Mouse (Mus musculus): ENCODE results near the gene Hivep2. TPM values are rescaled to one million over a fixed set of nuclear protein-coding genes. Genes with fewer than 3 reads are reported as not detected.

Hivep2 gene
- polyA plus RNA-seq, 1 experiment from 2014 or later = 3.8 TPM

DNA sequence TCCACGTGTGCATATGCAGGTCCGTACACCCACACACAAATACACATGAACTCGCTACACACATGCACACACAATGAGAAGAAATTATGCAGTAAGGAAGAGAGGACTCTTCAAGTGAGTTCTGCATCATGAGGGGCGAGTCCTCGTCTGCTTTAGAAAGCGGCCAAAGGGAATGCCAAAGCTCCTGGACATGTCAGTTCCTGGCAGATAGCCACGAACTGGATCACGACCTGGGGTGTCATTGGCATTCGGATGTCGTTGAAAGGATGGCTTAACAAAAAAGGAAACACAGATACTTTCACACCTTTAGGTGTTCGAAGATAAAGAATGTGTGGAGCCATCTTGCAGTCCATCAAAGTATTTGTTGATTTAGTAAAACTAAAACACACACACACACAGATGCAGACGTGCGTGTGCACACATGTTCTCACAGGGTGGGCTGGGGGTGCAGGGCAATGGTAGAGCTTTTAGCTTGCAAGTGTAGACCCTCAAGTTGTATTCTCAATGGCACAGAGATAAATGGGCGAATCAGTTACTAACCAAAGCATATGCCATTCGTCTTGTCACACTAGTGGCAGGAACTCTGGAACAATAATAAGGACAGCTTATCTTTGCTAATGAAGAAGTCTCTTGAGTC, 99.0 kb downstream of the Hivep2 start:
- H3K9me3 ChIP-seq = no peaks in the 10 kb centered on the region
- no peak overlapping the region for H3K27ac ChIP-seq (replicated peaks)
- ATAC-seq (ENCODE audit: extremely low read depth, insufficient number of reproducible peaks, low FRiP score, low TSS enrichment) = no peak
- 40% methylated on average over 15 of the region's 15 CpGs for WGBS
- H3K4me1 ChIP-seq = peaks cover 27% of the 10 kb centered on the region
- H3K4me2 ChIP-seq = peak overlapping the region; percentile 21; the same call in 1 of the 2 replicates
- no peak overlapping the region for H3K4me3 ChIP-seq
- no peak overlapping the region for H3K9ac ChIP-seq
- H3K27me3 ChIP-seq (replicated peaks) = no peaks in the 10 kb centered on the region
- peaks cover 3% of the 10 kb centered on the region; the same call in 1 of the 2 replicates for H3K36me3 ChIP-seq

DNA sequence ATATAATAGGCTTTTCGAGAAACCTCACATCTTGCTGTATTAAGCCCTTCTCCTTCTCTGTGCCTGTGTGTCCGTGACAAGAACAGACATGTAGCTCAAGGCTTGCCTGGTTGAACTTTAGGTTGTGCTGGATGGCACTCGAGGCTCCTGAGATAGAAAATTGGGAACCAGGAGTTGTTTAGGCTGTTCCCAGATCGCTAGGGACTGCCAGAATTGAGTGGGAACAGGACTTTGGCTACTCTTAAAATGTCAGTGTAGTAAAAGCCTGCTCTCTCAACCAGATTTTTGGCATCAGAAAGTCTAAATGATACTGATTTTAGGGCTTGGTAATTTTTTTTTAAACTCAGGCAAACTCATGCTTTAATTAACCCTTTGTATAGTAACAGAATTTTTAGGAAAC, 101.9 kb downstream of the Hivep2 start:
- Histone ChIP-seq H3K27ac (replicated peaks) (no peak overlapping the region), H3K27me3 (replicated peaks) (no peaks in the 10 kb centered on the region), H3K4me3 (no peak overlapping the region), H3K36me3 (peaks cover 3% of the 10 kb centered on the region; the same call in 1 of the 2 replicates), H3K4me2 (no peak overlapping the region), H3K4me1 (peaks cover 39% of the 10 kb centered on the region), H3K9ac (no peak overlapping the region), H3K9me3 (no peaks in the 10 kb centered on the region)
- WGBS = 78% methylated on average over 4 of the region's 4 CpGs
- no peak for ATAC-seq (ENCODE audit: extremely low read depth, insufficient number of reproducible peaks, low FRiP score, low TSS enrichment)

DNA sequence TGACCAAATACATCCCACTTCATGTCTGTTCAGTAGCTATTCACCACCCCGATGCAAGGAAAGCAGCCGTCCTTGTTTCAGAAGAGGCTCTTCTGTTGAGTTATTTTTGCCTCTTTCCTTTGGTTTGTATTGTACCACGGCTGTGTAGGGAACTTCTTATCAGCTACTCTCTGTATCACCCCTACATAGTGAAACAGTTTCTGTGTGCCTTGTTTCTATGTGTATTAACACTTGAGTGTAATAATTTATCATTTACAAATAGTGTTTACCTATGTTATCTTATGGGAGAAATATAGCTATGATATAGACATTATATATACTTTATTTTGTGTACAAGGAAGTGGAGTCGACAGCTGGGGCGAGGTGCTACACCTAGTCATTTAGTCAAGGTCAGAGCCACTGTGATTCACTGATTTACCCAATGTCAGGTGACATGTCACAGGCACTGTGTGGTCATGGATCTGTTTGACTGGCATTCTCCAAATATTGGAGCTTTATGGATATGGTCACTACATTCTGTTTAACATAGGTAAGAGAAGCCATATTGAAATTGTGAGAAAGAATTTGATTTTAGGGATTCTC, 104.7 kb downstream of the Hivep2 start:
- H3K4me1 ChIP-seq = peaks cover 46% of the 10 kb centered on the region
- 43% methylated on average over 5 of the region's 5 CpGs for WGBS
- H3K4me2 ChIP-seq = peak overlapping the region; percentile 36
- peak overlapping the region; percentile 53 for H3K27ac ChIP-seq (replicated peaks)
- no peaks in the 10 kb centered on the region for H3K9me3 ChIP-seq
- no peak for ATAC-seq (ENCODE audit: extremely low read depth, insufficient number of reproducible peaks, low FRiP score, low TSS enrichment)
- no peak overlapping the region for H3K9ac ChIP-seq
- H3K27me3 ChIP-seq (replicated peaks) = no peaks in the 10 kb centered on the region
- H3K4me3 ChIP-seq = no peak overlapping the region
- peaks cover 3% of the 10 kb centered on the region; the same call in 1 of the 2 replicates for H3K36me3 ChIP-seq

DNA sequence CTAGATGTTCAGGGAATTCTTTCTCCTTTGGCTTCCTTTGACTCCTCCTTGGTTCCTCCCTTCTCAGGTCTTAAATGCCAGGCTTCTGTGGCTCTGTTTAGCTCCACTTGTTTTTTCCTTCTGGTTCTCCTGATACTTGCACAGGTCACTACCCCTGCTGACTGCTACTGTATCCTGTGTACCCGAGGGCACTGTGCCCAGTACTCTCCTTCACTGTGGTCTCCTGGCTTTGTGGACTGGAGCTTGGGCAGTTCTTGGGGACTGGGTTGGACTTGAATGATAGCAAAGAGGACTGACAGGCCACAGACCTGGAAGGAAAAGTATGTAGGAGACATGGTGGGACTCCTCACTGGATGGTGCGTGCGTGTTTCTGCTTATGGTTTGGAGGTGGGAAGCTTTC, 106.6 kb downstream of the Hivep2 start:
- no peaks in the 10 kb centered on the region for H3K27me3 ChIP-seq (replicated peaks)
- no peak overlapping the region for H3K4me2 ChIP-seq
- H3K4me1 ChIP-seq = peaks cover 43% of the 10 kb centered on the region
- H3K4me3 ChIP-seq = no peak overlapping the region
- 87% methylated on average over 3 of the region's 3 CpGs for WGBS
- H3K36me3 ChIP-seq = no peaks in the 10 kb centered on the region
- H3K9me3 ChIP-seq = no peaks in the 10 kb centered on the region
- ATAC-seq (ENCODE audit: extremely low read depth, insufficient number of reproducible peaks, low FRiP score, low TSS enrichment) = no peak
- H3K27ac ChIP-seq (replicated peaks) = no peak overlapping the region
- H3K9ac ChIP-seq = no peak overlapping the region

DNA sequence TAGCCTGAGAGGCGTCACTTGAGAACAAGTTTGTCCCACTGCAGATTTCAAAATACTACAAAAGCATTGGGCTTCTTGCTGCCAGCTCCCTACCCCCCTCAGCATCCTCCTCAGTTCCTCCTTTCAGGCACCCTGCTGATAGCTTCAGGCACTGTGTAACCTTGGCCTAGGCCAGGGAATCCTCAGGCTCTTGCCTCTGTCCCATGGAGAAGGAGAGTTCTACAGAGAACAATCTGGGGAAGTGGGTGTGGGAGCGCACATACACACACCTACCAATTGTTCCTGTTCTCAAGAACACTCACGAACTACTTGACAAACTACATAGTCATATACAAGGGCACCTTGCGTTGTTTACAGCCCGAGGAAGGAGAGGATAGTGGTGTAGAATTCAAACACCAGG, 109.9 kb downstream of the Hivep2 start:
- Histone ChIP-seq H3K27me3 (replicated peaks) (no peaks in the 10 kb centered on the region), H3K27ac (replicated peaks) (no peak overlapping the region), H3K36me3 (no peaks in the 10 kb centered on the region), H3K9me3 (no peaks in the 10 kb centered on the region), H3K9ac (no peak overlapping the region), H3K4me3 (no peak overlapping the region), H3K4me1 (peaks cover 34% of the 10 kb centered on the region), H3K4me2 (no peak overlapping the region)
- WGBS = 81% methylated on average over 5 of the region's 5 CpGs
- ATAC-seq (ENCODE audit: extremely low read depth, insufficient number of reproducible peaks, low FRiP score, low TSS enrichment) = no peak

DNA sequence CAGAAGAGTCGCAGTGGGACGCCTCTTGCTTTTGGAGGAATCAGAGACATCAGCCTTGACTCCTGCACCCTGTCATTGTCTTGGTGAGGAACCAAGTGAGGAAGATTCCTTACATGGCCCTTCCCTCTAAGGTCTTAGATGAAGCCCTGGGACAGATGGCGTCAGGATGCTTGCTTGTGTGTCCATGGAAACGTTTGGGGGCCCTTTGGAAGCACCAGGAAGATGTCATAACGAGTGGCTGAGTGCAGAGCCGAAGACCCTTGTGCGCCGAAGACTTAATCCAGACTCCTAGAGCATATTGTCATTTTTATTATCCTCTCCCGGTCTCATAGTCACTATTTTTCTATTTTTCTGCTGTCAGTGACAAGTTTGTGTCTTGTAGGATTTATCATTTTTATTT, 111.0 kb downstream of the Hivep2 start:
- H3K4me3 ChIP-seq = no peak overlapping the region
- no peak overlapping the region for H3K4me2 ChIP-seq
- 81% methylated on average over 9 of the region's 9 CpGs for WGBS
- H3K36me3 ChIP-seq = no peaks in the 10 kb centered on the region
- no peak overlapping the region for H3K27ac ChIP-seq (replicated peaks)
- H3K4me1 ChIP-seq = peaks cover 30% of the 10 kb centered on the region
- no peaks in the 10 kb centered on the region for H3K9me3 ChIP-seq
- no peak overlapping the region for H3K9ac ChIP-seq
- H3K27me3 ChIP-seq (replicated peaks) = no peaks in the 10 kb centered on the region
- no peak for ATAC-seq (ENCODE audit: extremely low read depth, insufficient number of reproducible peaks, low FRiP score, low TSS enrichment)

DNA sequence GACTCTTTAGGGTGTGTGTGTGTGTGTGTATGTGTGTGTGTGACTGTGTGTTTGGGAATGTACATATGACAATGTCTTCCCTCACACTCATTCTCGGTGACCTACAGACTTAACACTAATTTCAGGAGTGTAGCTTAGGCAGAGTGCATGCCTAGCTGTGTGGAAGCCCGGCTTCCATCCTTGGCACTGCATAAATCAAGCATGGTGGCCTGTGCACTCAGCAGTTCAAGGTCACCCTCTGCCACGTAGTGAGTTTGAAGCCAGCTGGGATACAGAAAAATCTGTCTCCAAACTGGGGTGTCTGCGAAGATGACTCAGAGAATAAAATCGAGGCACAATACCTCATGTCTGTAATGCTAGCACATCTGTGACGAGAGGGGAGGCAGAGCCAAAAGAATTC, 115.0 kb downstream of the Hivep2 start:
- H3K4me3 ChIP-seq = no peak overlapping the region
- WGBS = 78% methylated on average over 6 of the region's 6 CpGs
- no peak overlapping the region for H3K27ac ChIP-seq (replicated peaks)
- H3K27me3 ChIP-seq (replicated peaks) = no peaks in the 10 kb centered on the region
- H3K9ac ChIP-seq = no peak overlapping the region
- H3K36me3 ChIP-seq = no peaks in the 10 kb centered on the region
- H3K4me2 ChIP-seq = no peak overlapping the region
- H3K9me3 ChIP-seq = no peaks in the 10 kb centered on the region
- H3K4me1 ChIP-seq = peaks cover 14% of the 10 kb centered on the region
- no peak for ATAC-seq (ENCODE audit: extremely low read depth, insufficient number of reproducible peaks, low FRiP score, low TSS enrichment)

DNA sequence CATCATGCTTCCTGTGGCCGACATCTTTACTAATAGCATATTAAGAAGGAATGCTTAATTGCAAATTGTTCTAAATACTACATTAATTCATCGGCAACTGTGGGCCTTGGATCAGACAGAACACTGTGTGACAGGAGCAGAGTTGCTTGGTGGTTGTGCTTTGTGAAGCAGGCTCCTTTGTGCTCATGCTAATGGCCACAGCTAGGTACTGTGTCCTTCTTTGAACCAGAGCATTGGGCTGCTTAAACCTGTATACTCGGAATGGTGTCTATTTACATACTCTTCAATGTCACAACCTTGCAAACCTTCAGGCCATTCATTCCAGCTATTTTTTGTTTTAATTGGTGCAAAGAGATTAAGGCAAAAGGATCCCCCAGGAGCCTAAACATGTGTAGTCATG, 115.9 kb downstream of the Hivep2 start:
- no peak overlapping the region for H3K4me3 ChIP-seq
- peaks cover 23% of the 10 kb centered on the region for H3K4me1 ChIP-seq
- WGBS = 78% methylated on average over 3 of the region's 3 CpGs
- H3K9ac ChIP-seq = no peak overlapping the region
- no peak overlapping the region for H3K27ac ChIP-seq (replicated peaks)
- H3K4me2 ChIP-seq = no peak overlapping the region
- no peaks in the 10 kb centered on the region for H3K9me3 ChIP-seq
- no peaks in the 10 kb centered on the region for H3K36me3 ChIP-seq
- no peaks in the 10 kb centered on the region for H3K27me3 ChIP-seq (replicated peaks)
- ATAC-seq (ENCODE audit: extremely low read depth, insufficient number of reproducible peaks, low FRiP score, low TSS enrichment) = no peak

DNA sequence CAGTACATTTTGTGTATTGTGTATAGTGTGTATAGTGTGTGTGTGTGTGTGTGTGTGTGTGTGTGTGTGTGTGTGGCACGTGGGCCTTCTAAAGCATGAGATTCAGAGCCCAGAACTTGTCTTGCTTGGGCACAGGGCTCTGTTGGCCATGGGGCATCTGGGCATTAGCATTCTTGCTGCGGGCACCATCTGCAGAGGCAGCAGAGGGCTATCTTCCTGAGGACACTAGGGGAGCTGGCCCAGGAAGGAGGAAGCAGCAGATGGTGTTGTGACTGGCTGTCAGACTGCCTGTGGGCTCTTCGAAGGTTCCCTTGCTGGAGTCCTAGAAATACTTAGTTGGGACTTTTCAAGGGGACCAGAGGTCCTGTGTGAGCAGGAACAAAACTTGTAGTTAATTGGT, 116.4 kb downstream of the Hivep2 start:
- WGBS = 71% methylated on average over 3 of the region's 3 CpGs
- ATAC-seq (ENCODE audit: extremely low read depth, insufficient number of reproducible peaks, low FRiP score, low TSS enrichment) = no peak
- Histone ChIP-seq H3K4me1 (peaks cover 25% of the 10 kb centered on the region), H3K9me3 (no peaks in the 10 kb centered on the region), H3K27ac (replicated peaks) (no peak overlapping the region), H3K4me2 (no peak overlapping the region), H3K27me3 (replicated peaks) (no peaks in the 10 kb centered on the region), H3K36me3 (no peaks in the 10 kb centered on the region), H3K9ac (no peak overlapping the region), H3K4me3 (no peak overlapping the region)

DNA sequence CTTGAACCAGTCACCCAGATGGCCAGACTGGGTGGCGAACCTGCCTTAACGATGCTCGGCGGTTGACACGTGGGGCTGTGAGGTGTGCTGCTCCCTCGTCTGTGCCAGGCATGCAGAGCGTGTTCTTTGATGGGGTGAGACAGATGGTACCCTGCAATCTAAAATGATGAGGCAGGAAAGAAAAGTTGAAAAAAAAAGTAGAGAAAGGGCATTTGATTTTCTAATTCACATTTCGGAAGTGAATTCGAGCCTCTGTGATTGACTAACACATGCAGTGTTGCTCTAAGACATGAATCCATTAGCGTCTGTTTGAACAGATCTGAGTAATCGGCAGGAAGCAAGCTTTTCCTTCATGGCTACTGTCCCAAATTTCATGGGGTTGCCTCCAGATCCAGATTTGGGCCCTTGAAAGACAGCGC, 119.4 kb downstream of the Hivep2 start:
- 72% methylated on average over 12 of the region's 12 CpGs for WGBS
- Histone ChIP-seq H3K27ac (replicated peaks) (peak overlapping the region; percentile 81), H3K9ac (no peak overlapping the region), H3K36me3 (no peaks in the 10 kb centered on the region), H3K9me3 (no peaks in the 10 kb centered on the region), H3K4me2 (peak overlapping the region; percentile 56), H3K4me1 (peaks cover 33% of the 10 kb centered on the region), H3K27me3 (replicated peaks) (no peaks in the 10 kb centered on the region), H3K4me3 (no peak overlapping the region)
- ATAC-seq (ENCODE audit: extremely low read depth, insufficient number of reproducible peaks, low FRiP score, low TSS enrichment) = no peak

DNA sequence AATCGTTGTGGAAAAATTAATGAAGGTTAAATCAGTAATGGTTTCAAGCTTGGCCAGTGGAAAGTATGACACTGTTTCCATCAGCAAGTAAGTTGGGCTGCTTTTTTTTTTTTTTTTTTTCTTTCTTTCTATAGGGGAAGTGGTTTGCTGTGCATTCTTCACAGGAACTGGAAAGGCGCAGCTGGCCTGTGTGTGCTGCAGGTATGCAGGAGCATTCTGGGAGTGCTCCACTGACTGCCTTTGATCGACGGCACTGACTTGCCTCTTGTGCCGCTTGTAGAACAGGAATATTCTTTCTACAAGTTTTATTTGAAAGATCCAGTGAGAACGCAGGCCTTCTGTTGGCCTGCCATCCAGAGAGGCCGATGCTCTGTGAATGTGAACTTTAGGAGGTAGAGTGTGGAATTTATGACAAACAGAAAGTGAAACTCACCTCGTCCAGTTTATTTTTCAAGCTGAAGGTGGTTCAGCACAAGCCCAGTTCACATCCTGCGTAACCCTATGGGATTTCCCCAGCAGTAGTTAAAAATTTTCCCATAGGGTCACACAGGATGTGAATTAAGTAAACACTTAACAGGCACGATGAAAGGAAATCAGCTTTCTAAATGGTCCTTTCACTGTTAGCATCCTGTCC, 120.1 kb downstream of the Hivep2 start:
- Histone ChIP-seq H3K4me3 (peak overlapping the region; percentile 24), H3K27me3 (replicated peaks) (no peaks in the 10 kb centered on the region), H3K27ac (replicated peaks) (peak overlapping the region; percentile 81), H3K36me3 (no peaks in the 10 kb centered on the region), H3K4me2 (peak overlapping the region; percentile 56), H3K9me3 (no peaks in the 10 kb centered on the region), H3K9ac (peak overlapping the region; percentile 62), H3K4me1 (peaks cover 33% of the 10 kb centered on the region)
- no peak for ATAC-seq (ENCODE audit: extremely low read depth, insufficient number of reproducible peaks, low FRiP score, low TSS enrichment)
- 58% methylated on average over 10 of the region's 10 CpGs for WGBS

DNA sequence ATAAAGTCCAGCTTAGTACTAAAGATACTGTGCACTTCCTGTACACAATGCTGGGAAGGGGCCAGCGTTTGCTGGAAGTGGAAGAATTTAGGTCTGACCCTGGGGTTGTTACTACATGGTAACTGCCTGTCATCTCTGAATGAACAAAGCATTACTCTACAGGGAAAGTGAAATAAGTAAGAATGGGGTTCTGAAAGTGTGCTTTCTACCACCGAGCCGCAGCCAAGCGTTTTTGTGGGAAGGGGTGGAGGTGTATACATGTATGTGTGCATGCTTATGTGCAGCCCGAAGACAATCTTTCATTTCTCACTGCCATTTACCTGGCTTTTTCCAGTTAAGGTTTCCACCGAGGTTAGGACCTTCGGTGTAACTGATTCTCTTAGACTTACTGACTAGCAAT, 121.4 kb downstream of the Hivep2 start:
- 74% methylated on average over 7 of the region's 7 CpGs for WGBS
- no peak overlapping the region for H3K4me2 ChIP-seq
- H3K27me3 ChIP-seq (replicated peaks) = no peaks in the 10 kb centered on the region
- peaks cover 32% of the 10 kb centered on the region for H3K4me1 ChIP-seq
- no peak overlapping the region for H3K27ac ChIP-seq (replicated peaks)
- H3K9me3 ChIP-seq = no peaks in the 10 kb centered on the region
- ATAC-seq (ENCODE audit: extremely low read depth, insufficient number of reproducible peaks, low FRiP score, low TSS enrichment) = no peak
- H3K9ac ChIP-seq = 0 out of 2 replicates have a peak overlapping the region, but pooled peaks have one; percentile 14
- H3K36me3 ChIP-seq = no peaks in the 10 kb centered on the region
- H3K4me3 ChIP-seq = no peak overlapping the region

All from heart, embryonic 13.5 days (tissue).